Mouse (Mus musculus) urinary bladder, postnatal 25 days (tissue): ENCODE data around the gene Sectm1a.
"Not testable (repeated sequence)": the region's sequence is repeated elsewhere in the genome, so short reads cannot be mapped to it uniquely, and the experiment has no call there.

ENCODE experiments used
- DNase-seq: peaks from one replicate; pipeline ENCODE4 v3.0.0; 2022; ENCODE audit warnings: low spot score

Gene Sectm1a

DNA sequence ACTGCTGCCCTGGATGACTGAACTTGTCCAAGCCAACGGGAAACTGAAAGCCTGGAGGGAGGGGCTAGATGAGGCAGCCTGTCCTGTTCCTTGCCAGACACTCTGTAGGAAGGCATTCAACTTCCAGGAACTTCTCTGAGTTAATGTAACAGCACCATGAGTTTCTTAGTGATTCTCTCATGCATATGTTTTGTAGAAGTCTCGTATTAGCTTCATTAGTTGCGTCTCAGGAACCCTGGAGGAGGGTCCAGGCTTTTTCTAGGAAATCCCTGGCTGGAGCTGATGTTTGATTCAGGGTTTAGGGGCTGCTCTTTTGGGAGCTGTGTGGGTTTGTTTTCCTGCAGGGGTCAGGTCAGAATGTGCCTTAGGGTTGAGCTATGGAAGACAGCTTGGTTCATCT lies at the start of gene Sectm1a:
Gene Sectm1a (minus strand): TSS at position 101 of the 400 bp plus-strand sequence.
- no peak for DNase-seq

- DNase-seq = no peak
Measured at GRCm38 (mm10) chr11:121129616-121130015, 48.6 kb upstream of the Sectm1a start.

- no peak for DNase-seq
Measured at GRCm38 (mm10) chr11:121127441-121127840, 46.4 kb upstream of the Sectm1a start.

- no peak for DNase-seq
Measured at GRCm38 (mm10) chr11:121126395-121126794, 45.4 kb upstream of the Sectm1a start.

GRCm38 (mm10) chr11:121125522-121126172 lies 44.6 kb upstream of the Sectm1a start:
- DNase-seq = no peak

- no peak for DNase-seq
Measured at GRCm38 (mm10) chr11:121123438-121123837, 42.4 kb upstream of the Sectm1a start.

DNA sequence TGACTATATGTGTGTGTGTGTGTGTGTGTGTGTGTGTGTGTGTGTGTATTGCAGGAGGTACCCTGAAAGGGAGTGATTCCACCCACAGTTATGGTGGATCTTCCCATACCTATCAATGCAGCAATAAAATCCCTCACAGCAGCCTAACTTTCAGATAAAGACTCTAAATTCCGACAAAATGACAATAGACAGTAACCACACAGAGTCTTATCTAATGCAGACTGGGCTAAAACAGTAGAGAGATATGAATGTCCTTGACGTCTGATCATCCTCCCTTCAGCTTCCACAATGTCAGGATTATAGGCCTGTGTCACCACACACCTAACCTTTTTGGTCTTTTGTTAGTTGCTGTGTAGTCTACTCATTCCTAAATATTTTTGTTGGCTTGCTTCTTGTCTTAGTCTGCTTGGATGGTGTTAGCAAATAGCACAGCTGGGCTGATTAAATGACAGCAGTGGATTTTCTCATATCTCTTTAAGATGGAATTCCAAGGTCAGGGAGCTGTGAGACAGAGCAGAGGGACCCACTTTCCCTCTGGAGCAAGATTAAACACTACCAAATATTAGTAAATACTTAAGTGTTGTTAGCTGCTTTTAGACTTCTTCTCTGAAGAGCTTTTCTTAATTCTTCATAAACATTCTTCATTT lies 41.1 kb upstream of the Sectm1a start:
- no peak for DNase-seq

GRCm38 (mm10) chr11:121121151-121121550 lies 40.1 kb upstream of the Sectm1a start:
- no peak for DNase-seq

DNA sequence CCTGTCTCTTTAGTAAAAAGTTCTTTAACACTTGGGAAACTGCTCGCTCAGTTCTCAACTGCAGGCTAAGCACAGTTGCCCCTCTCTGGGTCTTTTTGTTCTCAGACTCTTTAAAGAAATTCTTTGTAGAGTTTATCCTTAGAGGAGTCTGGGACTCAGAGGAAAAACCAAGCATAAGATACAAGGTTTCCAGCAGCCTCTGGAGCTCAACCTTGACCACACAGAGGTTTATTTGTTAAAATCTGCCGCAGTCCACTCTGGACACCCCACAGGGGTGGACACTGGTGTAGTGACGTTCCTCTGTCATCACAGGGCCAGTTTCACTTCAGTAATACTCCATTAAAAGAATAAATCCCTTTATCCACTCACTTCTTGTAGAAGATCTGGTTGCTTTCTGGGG lies 37.6 kb upstream of the Sectm1a start, which contains the start of gene Tex19.2:
Gene Tex19.2 (minus strand): TSS at position 101 of the 400 bp plus-strand sequence.
- DNase-seq = no peak

DNA sequence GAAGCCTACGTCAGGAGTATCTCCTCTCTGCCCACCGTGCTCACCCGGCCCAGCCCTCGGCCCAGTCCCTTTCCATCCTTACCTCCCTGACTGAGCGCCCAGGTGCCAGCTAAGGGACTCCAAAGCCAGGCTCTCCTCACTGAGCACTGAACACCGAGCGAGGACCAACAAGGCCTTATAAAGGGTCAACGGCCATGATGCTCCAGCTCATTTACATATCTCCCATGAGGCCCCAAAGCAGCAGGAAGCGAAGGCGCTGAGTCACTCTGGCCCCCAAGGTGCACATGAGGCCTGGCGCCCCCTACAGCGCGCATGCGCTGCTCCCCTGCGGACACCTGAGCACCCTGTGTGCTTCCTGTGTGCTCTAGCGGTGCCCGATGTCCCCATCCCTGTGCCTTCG lies 37.1 kb upstream of the Sectm1a start:
- DNase-seq = no peak

- DNase-seq = no peak
Measured at GRCm38 (mm10) chr11:121112091-121112775, 31.2 kb upstream of the Sectm1a start.

- no peak for DNase-seq
Measured at GRCm38 (mm10) chr11:121111601-121112000, 30.6 kb upstream of the Sectm1a start.

DNA sequence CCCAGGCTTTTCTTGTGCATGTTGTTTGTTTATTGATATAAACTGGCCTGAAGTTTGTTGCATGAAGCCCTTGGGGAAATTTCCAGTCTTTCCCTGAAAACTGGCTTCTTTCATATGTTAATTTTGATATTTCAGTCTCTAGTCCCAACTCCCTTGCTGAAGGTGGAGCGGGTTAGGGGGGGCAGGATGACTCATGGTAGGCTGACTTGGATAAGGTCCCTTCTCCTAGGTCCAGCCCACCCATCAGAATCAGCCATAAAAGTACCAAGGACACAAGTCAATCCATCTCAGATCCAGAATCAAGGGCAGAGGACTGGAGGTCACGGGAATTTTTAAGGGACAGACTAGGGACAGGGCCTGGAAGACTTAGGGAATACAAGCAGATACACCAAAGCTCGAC lies 30.0 kb upstream of the Sectm1a start:
- DNase-seq = no peak

DNA sequence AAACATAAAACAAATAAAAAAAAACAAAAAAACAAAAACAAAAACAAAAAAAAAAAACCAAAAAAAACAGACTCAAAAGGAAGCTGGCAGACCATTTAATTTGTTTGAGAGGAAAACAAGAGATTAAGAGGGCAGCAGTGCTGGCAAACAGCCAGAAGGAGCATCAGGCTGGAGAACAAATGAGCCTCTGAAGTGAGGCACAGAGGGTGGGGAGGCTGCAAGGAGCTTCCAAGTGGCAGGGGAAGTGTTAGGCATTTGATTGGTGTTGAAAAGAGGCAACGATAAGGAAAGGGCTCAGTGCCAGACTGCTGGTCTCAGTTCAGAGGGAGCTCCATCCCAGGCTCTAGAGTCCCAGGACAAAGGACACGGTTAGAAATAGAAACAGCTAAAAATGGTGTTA lies 29.0 kb upstream of the Sectm1a start:
- DNase-seq = no peak

GRCm38 (mm10) chr11:121108061-121108460 lies 27.0 kb upstream of the Sectm1a start:
- no peak for DNase-seq

DNA sequence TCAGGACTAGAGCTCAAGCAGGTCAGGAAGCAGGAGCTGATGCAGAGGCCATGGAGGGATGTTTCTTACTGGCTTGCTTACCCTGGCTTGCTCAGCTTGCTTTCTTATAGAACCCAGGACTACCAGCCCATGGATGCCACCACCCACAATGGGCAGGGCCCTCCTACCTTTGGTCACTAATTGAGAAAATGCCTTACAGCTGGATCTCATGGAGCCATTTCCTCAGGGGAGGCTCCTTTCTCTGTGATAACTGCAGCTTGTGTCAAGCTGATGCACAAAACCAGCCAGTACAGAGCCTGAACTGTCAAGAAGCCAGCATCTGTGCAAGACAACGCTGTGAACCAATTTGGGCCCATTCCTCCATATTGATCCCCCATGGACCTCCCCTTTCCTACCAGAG lies 26.2 kb upstream of the Sectm1a start:
- not testable (repeated sequence) for DNase-seq

- no peak for DNase-seq
Measured at GRCm38 (mm10) chr11:121101124-121101805, 20.2 kb upstream of the Sectm1a start.

DNA sequence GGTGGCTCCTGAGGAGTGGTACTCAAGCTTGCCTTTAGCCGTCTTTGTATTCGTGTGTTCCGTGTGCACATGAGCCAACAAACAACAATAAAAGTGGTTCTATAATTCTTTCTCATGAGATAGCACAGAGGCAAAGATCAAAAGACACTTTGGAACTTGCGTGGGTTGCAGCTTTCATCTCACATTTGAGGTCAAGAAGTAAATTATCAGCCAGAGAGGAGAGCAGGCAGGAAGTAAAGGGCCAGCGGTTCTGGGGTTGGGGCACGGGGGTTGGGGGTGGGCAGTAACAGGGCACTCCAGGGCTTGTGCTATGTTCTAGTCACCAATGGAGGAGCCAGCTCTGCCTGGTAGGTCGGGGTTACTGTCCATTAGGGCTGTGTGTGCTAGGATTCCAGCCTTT lies 19.7 kb upstream of the Sectm1a start:
- DNase-seq = no peak

DNA sequence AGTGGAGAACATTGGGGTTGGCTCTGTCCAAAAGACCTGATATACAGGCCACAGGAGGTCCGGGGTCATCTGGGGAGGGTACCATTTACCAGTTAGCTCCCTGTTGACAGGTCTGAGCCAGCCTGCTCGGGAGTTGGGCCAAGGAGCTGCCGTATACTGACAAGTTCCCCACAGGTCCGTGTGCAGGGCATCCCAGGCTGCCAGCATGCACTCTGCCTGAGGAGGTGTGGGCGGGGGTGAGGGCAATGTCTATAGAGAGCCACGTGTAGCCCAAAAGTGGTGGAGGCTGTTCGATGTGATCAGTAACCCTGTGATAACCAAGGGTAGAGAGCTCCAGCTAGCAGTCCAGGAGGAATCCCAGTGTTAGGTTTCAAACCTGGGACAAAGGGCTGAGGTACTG lies 18.7 kb upstream of the Sectm1a start:
- DNase-seq = no peak

DNA sequence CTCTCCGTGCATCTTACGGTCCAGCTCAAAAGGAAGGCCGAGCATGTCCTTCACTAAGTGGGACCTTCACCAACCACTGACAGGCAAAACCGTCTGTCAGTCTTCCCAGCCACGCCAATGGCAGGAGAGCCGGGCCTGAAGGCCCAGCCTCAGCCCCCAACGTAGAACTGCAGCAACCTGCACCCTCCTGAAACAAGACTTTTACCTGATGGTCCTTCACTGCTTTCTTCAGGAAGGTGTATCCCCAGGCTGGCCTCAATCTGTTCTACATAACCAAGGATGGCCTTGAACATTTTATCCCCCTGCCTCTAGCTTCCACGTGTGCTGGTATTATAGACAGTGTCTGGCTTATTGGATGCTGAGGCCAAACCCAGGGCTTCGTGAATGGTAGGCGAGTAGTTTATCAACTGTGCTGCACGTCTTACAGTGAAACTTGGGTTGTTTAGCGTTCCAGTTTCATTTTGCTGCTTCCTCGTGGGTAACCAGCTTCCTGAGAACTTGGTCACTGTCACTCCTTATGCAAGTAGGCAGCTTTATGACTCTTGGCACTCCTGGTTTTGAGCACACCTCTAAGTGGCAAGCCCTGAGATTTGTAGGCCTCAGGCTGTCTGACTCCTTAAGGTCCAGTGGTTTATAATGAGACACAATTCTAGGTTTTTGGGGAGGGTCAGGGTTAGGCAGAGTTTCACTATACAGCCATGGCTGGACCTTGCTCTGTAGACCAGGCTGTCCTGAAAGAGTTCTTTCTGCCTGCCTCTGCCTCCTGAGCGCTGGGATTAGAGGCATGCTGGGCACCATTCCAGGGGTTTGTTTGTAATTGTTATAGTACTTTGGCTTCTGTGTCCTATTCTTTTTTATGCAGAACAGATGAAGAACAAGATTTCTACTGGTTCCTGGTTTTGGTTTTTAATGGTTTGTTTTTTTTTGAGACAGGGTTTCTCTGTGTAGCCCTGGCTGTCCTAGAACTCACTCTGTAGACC lies 11.9 kb upstream of the Sectm1a start:
- DNase-seq = no peak

DNA sequence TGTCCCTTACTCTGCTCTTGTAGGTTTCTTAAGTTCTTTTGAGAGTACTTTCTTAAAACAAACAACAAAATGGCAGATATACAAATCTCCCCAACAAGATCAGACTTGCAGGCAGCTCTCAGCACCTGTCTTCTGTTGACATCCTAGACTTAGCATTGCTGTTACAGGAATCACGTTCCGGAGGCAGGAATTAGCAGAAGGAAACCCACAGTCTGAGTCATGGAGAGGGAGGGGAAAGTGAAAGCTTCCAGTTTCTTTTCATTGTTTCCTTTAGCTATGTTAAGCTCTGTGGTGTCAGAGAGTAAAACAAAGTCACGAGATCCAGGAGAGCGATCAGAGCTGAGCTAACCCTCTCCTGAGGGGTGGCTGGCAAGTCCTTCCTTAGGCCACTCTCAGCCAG lies 9.9 kb upstream of the Sectm1a start:
- no peak for DNase-seq
